Mouse (Mus musculus) small intestine, adult 2 months (tissue): Measurements from ENCODE around the gene Ndst2.

ENCODE experiments used
- CTCF ChIP-seq: fragments of 200-500 bp; IDR thresholded peaks from 2 replicates; pipeline ENCODE4 v1.5.1; 2012; ENCODE audit warnings: low read depth, mild to moderate bottlenecking, control low read depth, inconsistent platforms, low read length, moderate library complexity, mixed read lengths; ENCODE audit not compliant: insufficient replicate concordance, insufficient read length; ENCODE audit errors: extremely low read depth
- POLR2A ChIP-seq: fragments of 200-500 bp; IDR thresholded peaks from 2 replicates; pipeline ENCODE4 v1.6.1; 2012; ENCODE audit warnings: low read depth, mild to moderate bottlenecking, control low read depth, inconsistent platforms, low read length, moderate library complexity

DNA sequence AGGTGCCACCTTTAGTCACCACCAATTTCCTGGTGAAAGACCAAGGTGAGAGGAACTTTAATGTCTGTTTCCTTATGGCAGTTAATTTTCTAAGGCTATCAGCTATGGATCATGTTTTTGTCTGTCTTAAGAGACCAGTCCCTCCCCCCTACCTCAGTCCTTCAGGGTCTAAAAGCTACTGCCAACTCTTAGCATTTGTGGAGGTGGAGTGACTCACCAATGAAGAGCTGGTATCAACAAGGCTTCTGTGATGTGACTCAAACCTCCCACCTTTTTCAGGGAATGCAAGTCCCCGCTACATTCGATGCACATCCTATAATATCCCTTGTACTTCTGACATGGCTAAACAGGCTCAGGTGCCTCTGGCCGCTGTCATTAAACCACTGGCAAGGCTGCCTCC is 47.8 kb downstream of the Ndst2 start:
- no peak for TF ChIP-seq CTCF
- TF ChIP-seq POLR2A = no peak
